Mouse (Mus musculus) kidney, postnatal 36 days (tissue): ENCODE results near the gene Cdkl4.
"Not testable (repeated sequence)": the region's sequence is repeated elsewhere in the genome, so short reads cannot be mapped to it uniquely, and the experiment has no call there.

Source experiments
- DNase-seq, 2 experiments: peaks; one replicate each; pipeline ENCODE4 v3.0.0; 2021 to 2022; ENCODE audit warnings: mixed read lengths in 2 of 2

The Cdkl4 gene

DNA sequence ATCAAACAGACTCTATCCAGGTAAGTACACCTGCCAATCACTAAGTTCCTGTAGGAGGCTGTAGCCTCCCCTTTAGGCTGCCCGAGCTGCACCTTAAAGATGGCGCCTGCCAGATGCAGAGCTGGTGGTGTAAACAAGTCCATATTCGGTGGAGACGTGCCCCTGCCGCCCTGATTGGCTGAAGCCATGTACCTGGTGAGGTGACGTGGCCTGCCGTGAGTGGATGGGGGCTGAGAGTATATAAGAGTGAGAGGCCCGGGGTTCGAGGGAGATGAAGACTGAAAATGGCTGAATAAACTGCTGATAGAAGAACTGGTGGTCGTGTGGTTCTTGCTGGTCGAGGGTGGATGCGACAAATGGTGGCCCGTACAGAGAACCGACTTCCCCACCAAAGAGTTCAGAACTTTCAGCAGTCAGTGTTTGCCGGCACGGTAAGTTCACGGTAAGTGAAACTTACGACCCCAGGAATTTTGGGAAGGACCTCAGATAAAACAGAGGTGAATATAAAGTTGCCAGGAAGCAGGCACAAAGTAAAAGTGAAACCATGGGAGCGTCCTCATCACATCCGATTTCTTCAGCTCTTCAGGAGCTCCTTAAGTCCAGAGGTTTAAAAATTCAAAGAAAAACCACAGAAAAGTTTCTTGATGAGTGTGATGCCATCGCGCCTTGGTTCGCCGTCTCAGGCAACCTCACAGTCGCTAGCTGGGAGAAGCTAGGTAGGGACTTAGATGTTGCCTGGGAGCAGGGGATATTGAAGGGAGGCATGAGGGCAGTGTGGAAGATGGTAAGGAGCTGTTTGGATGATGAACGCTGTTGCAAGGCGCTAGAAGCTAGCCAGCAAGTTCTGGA lies 13.6 kb downstream of the Cdkl4 start:
- not testable (repeated sequence) for DNase-seq

DNA sequence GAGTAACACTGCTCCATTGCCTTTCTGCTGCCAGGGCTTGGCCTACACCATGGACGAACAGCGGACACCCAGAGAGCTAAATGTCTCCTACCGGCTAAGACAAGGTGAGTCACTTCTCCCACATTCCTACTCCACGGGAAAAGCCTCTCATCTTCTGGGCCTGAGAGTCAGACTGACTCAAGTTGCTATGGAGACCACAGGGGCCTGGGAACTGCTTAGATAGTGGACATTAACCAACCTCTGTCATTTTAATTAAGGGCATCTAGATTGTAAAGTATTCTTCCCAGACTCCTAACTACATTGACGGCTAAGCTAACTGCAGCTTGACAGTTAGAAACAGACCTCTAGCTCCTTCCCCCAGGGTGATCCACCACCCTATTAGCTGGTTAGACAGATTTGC lies 14.8 kb downstream of the Cdkl4 start:
- no peak for DNase-seq

DNA sequence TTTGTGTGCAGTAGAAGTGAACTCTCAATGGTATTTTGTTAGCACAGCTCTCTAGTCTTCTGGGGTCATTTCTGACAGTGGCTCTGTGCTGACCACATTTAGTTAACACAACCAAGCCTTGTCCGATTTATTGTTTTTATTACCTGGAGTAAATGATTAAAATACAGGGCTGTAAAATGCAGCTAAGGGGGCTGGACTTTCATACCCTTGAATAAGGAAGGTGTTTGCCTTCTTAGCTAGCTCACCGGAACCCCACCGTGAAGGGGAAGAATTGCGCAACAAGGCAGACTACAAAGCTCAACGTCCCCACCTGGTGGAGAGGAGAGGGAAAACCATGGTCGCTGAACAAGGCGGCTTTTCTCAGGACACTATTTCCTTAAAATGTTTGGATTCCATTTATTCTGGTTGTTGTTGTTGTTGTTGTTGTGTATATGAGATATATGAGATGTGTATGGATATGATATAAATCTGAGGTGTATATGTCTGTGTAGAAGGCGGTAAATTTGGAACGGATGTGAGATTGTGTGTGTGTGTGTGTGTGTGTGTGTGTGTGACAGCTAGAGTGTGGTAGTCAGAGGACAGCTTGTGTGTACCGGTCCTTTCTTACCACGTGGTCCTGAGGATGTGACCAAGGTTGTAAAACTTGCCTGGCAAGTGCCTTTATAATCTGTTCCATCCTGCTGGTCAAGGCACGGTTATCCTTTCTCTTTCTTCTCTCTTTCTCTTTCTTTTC lies 16.8 kb downstream of the Cdkl4 start:
- DNase-seq, result peak; percentile 82 to 87

DNA sequence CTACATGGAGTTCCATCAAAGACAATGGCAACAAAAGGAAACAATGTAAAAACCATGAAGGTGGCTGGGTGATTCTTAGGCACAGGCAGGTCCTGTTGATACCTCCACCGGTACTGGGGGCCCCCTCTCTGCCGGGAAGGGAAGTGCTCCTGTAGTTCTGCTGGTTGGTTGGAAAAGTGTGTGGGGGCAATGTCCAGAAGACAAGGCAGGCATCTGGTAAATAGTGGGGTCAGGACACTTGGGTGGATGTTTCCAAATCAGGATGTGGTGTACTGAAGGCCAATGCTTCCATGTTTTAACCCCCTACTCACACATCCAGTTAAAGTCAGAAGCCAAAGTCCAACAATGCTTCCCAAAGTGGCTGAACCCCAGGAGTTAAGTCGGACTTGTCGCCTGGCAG lies 17.9 kb downstream of the Cdkl4 start:
- DNase-seq, result peak in 1 of 2 experiments; percentile 23

DNA sequence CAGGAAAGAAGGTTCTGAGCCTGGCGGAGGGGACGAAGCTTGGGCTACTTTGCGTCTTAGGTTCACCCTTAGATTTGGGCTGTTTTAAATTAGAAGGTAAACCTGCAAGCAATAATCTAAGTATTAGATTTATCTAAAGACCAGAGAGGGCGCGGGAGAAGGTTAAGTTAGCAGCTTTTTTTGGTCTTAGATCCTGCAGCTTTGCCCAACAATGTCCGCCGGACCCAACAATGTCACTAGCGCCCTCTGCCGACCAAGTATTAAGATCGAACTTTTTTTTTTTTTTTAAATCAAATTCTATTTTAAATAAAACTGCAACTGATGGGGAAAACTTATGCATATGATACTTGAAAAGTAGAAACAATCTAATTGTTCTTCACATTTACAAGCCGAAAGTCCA lies 18.6 kb downstream of the Cdkl4 start:
- DNase-seq, result peak; percentile 54 to 83

DNA sequence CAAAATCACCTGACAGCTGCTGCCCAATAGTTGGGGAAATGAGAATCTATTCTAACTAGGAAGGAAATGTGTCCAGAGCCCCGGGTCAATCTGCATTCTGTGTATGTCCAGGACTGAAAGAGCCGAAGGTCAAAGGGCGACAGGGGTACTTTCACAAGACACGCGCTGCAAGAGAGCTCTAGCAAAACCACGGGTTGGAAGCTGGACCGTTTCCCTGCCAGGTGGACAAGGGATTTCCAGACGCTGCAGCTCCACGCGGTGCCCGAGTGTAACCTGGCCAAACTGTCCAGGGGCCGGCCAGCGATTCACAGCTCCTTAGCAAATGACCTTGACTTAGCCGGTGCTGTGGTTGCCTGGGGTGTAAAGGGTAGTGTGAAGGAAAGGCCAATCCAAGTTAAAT lies 19.0 kb downstream of the Cdkl4 start:
- DNase-seq, result peak; percentile 51 to 57

DNA sequence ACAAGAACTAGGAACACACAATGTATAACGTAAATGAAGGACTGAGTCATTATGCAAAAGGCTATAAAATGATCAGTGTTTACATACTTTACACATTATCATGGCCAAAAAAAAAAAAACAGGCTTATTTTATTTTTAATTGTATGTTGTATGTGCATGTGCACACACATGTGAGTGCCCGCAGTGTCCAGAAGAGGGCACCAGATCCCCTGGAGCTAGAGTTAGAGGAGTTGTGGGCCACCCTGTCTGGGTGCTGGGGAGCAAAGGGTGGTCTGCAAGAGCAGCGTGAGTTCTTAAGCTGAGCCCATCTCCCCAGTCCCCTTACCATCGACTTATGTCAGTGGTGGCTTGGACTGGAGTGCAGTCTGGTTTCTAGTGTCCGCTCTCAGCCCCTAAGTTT lies 20.2 kb downstream of the Cdkl4 start:
- DNase-seq, result no peak

DNA sequence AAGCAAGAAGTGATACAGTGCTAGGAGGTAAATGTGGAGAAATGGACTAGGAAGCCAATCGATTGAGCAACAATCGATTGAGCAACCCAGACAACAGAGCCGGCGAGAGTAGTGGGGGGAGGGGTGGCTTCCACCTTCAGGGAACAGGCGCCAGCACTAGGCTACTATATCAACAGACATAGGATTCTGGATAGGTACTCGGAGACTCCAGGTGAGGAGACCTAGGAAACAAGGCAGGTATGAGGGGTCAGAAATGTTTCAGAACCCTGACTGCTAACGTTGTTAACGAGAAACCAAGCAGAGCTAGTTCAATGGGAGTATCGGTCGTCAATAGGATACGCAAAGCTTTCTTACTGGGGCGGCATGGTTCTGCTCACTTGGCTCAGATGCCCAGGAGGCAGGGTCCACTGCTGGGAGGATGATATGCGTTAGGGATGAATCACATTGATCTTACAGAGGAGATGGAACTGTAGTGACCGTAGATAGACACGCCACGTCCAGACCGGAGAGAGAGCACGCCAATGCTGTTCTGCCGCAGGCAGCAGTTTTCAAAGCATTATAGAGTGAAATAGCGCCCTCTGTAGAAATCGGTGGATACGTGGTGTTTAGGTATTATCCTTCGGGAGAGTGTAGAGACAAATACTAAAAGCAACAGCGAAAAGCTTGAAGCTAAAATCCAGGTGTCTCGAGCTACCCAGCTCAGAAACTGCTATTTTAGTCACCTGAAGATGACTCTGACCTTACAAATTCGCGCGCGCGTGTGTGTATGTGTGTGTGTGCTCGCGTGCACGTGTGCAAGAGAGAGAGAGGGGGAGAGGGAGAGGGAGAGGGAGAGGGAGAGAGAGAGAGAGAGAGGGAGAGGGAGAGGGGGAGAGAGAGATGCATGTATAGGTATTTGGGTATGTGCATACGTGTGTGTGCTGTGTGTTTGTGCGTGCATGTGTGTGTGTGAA lies 24.0 kb downstream of the Cdkl4 start:
- peak; percentile 84 to 91 for DNase-seq

DNA sequence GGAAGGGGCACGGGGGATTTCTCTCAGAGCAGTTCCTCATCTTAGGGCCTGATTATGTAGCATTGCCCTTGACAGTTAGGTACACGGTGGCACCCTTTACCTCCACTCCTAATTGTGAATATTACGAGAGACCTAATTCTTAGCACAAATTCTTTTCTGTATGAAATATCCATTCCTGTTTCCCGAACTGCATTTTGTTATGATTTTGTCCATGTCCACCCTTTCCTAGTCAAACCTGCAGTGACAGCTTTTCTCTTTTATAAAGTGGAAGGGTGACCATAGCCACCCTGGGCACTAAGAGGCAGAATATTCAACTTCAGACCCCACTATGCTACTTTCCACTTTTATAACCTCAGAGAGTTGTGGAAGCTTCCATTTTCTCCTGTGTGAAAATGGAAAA lies 25.0 kb downstream of the Cdkl4 start:
- DNase-seq, result no peak

DNA sequence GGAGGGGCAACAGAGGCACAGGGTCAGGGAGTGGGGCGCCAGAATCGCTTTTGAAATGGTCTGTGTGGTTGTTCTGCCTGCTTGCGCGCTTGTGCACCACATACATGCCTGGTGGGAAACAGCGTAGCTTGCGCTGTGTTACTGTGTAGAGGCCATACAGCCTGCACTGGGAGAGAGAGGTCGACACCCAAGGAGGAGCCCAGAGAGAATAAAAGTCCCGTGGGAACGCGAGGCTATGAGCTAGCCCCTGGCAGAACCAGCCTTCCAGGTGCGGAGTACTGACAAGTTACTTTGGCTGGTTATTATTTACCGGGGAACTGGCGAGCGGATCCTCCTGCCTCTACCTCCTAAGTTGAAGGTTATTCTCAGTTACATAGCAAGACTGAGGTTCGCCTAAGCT lies 26.6 kb downstream of the Cdkl4 start:
- no peak for DNase-seq

DNA sequence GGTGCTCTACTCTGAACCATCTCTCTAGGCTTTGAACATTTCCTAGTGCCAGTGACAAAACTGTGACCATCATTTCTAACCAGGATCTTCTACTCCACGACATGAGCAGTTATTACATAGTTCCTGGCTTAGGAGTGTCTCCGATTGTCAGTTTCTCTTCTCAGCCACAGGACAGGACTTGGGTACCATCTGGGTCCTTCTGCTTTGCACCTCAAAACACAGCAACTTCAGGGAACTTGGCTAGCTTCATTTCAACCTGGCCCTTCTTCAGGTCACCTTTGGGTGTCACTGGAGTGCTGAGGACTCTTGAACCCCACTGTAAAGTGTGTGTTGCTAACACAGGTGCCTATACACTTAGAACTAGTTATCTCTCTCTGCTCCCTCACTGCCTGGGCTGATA lies 30.8 kb downstream of the Cdkl4 start:
- DNase-seq, result no peak

DNA sequence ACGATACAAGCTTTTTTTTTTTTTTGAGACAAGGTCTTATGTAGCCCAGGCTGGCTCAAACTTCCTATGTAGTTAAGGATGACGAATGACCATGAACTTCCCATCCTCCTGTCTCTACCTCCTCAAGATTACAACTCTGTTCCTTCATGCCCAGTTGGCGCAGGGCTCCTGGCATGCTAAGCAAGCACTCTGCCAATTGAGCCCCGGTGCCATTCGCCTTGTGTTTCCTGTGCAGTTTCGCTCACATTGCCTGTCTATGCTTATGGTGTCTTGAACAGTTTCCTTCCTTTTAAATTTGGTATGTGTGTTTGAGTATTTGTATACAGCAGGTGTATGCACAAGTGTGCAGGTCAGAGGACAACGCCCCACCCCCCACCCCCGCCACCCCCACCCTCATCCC lies 31.4 kb downstream of the Cdkl4 start:
- no peak for DNase-seq

DNA sequence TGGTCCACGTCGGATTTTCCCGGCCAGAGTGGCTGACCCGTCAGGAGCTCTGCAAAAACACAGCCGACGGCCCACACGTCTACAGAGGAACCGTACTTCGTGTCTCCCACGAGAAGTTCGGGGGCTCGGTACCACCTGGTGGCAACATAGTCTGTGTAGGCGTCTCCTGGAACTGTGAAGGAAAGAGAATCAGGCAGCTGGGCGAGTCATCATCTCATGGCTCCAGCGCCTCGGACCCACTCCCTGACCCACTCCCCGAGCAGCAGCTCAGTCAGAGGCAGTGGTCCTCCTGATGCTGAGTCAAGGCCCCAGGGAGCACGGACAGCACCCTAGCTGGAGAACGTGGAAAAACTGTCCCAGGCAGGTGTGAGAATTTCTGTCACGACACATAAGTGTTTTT lies 34.0 kb downstream of the Cdkl4 start:
- DNase-seq, result no peak

DNA sequence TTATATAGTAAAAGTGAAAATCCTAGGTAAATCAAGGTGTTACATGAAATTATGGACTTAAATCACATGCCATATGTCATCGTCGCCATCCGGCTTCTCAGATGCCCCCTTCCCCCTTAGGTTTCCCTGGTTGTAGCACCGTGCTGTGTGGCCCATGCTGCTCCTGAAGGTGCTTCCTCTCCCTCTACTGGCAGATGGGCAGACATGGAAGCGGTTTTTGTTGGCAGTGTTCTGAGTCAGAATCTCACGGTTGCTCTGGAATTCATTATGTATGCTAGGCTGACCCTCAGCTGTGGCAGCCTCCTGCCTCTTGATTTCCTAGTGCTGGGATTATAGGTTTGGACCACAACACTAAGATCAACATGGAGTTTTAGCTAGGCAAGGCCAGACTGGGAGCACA lies 40.5 kb downstream of the Cdkl4 start:
- DNase-seq, result no peak

DNA sequence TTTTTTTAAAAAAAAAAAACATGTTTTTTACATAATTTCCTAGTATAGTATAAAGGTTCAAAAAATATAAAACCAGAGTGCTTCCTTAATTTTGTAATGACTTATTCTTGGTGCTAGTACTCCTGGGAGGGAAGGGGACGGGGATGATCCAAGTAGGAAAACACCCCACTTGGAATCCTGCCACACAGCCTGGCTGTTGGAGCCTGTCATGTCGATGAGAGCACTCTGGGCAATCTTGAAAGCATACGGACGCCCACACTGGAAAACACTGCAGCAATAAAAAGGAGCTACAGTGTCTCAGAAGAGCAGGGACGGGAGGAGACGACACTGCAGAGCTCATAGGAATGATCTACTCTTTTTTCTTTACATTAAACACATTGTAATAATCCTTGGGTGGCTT lies 42.0 kb downstream of the Cdkl4 start:
- DNase-seq, result no peak

DNA sequence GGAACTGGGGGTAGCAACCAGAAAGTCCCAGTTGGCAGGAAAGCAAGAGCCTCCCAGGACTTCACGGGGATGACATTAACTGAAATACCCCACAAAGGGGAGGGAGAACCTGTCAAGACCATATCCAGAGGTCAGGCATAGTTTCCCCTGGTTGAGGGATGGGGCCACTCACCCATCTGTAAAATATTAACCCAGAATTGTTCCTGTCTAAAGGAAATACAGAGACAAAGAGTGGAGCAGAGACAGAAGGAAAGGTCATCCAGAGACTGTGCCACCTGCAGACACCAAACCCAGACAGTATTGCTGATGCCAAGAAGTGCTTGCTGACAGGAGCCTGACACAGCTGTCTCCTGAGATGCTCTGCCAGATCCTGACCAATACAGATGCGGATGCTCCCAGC lies 46.3 kb downstream of the Cdkl4 start:
- not testable (repeated sequence) for DNase-seq

DNA sequence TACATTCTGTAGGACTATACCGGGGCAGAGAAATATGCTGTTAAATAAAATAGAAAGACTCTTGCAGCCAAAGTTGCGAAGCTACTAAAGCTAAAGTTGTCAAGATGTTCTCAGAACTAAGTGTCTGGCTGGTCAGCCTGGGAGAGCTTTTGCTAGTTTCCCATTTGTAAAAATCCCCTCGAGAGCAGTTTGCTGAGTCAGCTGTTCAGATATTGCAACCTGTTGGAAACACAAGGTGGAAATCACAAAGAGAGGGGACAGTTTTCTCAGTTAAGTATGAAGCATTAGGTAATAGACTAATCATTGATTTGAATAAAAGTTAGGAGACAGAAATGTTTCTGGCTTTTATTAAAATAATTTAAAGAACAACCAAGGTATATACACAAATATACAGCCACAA lies 54.4 kb downstream of the Cdkl4 start:
- DNase-seq, result no peak

DNA sequence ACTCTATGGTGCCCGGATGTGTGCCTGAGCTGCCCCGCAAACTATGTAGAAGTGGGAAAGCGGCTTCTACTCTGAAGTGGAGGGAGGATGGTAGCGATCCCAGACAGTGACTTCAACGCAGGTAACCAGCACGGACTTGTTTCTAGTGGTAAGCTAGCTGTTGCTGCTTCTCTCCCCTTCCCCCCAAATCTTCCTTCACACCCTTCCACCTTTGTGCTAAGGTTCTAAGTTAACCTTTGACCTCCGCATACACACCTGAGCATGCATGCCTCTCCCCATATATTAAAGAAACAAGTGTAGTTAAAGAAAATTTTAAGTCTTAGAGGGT lies 55.4 kb downstream of the Cdkl4 start:
- DNase-seq, result no peak

DNA sequence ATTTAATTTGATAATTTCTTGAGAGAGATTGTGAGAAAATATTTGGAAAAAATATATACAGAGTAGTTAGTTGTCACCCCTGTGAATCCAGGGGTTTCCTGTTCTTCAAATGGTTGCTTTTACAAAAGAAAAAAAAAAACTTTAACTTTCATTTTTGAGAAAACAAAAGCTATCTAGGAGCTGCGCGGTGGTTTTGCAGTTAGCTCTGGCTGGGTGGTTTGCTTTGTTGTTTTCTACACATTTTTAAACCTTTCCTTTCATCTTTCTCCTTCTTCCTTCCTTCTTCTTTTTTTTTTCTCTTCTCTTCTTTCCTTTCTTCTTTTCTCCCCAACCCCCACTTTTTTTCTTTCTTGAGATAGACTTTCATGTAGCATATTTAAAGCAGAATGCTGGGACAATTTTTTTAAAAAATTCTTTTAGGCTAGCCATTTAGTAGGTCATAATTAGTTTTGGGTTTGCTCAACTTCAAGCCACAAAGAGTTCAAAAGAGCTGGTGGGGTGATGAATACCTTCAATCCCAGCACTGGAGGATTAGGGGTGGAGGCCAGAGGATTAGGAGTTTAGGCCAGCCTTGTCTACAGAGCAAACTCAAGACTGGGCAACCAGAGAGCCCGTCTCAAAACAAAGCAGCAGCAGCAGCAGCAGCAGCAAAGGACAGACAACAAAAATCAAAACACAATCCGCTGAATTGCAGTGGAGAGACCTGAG lies 55.9 kb downstream of the Cdkl4 start:
- DNase-seq, result no peak

DNA sequence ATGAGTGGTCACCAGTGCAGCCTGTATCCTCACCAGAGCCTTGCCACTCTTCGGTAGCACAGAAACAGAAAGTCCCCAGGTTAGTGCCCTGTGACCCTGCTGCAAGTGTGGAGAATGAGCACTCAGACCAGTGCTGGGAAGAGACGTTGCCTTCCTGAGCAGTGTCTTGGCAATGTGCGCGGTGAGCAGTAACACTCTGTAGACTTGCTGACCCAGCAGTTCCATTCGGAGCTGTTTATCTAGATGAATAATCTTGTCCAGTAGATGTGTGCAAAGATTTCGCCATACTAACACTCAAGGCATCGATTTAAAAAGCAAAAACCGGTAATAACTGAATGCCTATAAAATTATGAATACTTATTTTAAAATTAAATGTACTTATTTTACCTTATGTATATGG lies 57.1 kb downstream of the Cdkl4 start:
- peak; percentile 45 to 62 for DNase-seq

DNA sequence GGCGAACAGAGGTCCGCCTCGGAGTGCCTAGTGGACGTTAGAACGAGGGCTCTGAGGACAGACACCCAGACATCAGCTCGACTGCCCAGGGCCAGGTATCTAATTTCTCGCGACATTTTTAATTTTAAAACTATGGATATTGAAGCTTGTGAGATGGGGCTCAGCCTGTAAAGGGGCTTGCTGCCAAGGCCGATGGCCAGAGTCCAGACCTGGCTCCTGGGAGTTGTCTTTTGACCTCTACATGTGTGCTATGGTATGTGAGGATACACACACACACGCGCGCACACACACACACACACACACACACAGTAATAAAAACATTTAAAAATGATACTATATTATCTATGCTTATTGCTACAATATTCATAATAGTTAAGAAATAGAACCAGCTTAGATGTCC lies 58.8 kb downstream of the Cdkl4 start:
- DNase-seq, result no peak

DNA sequence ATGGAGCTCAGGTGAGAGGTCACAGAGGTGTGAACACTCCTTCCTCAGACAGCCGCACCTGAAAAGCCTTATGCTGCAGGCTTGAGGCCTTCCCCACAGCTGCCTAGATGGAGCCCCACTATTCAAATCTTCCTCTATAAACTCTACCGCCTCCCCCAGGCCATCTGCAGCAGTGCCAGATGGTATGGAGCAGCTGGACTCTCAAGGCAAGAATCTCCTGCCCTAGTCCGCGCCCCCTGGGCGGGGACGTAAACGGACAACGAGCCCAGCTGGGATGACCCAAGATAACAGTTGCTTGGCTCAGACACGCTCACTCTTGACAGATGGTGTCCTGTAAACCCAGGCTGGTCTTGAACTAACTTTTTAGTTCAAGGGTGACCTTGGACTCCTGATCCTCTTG lies 60.4 kb downstream of the Cdkl4 start:
- no peak for DNase-seq

DNA sequence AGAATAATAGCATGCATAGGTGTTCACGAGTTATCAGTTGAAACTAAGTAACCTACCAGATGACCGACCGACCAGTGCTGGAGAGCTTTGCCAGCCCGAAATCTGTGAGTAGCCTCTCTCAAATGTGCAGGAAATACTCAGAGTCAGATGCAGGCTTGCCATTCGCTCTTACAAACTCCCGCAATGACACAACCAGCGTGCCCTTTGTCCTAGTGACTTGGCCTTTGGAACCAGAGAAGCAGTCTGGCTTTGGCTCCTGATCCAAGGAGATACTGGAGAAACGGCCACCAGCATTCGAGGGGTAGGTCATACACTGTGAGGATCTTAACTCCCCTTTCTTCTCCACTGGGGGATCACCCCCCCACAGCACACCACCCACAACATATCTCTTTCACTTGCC lies 61.7 kb downstream of the Cdkl4 start:
- peak; percentile 44 to 64 for DNase-seq
